Mouse (Mus musculus) liver, adult 2 months (tissue): ENCODE measurements around the gene DXBay18. TPM values are rescaled to one million over a fixed set of nuclear protein-coding genes. Genes with fewer than 3 reads are reported as not detected.
"Not testable (repeated sequence)": the region's sequence is repeated elsewhere in the genome, so short reads cannot be mapped to it uniquely, and the experiment has no call there.

Source experiments
- DNase-seq: peaks from one replicate; pipeline ENCODE4 v3.0.0-alpha.2; 2011; ENCODE audit warnings: low read depth, low spot score; ENCODE audit errors: extremely low read depth
- H3K27ac ChIP-seq: fragments of 200-500 bp; replicated peaks from 2 replicates; pipeline ENCODE4 v1.5.1; 2012; ENCODE audit warnings: low read depth, mild to moderate bottlenecking, control low read depth, inconsistent platforms, low read length; ENCODE audit not compliant: insufficient read depth
- H3K27me3 ChIP-seq: fragments of 200-500 bp; 2 replicates; pipeline ENCODE4 v1.6.1; 2012; ENCODE audit warnings: mild to moderate bottlenecking, moderate library complexity, low read length, inconsistent platforms; ENCODE audit not compliant: control insufficient read depth, insufficient read depth
- H3K36me3 ChIP-seq: fragments of 200-500 bp; 2 replicates; pipeline ENCODE4 v1.6.1; 2012; ENCODE audit warnings: low read length, inconsistent platforms; ENCODE audit not compliant: control insufficient read depth, insufficient read depth
- H3K4me1 ChIP-seq: fragments of 200-500 bp; 2 replicates; pipeline ENCODE4 v1.6.1; 2011; ENCODE audit warnings: low read length; ENCODE audit not compliant: control insufficient read depth, insufficient read depth
- H3K4me3 ChIP-seq: fragments of 200-500 bp; 2 replicates; pipeline ENCODE4 v1.5.1; 2011; ENCODE audit warnings: low read depth, mild to moderate bottlenecking, control low read depth, low read length, moderate library complexity; ENCODE audit not compliant: insufficient read depth
- H3K79me2 ChIP-seq: fragments of 200-500 bp; 2 replicates; pipeline ENCODE4 v1.6.1; 2012; ENCODE audit warnings: inconsistent platforms, mild to moderate bottlenecking, low read length, moderate library complexity; ENCODE audit not compliant: control insufficient read depth, insufficient read depth
- H3K9ac ChIP-seq: fragments of 200-500 bp; 2 replicates; pipeline ENCODE4 v1.6.1; 2012; ENCODE audit warnings: low read depth, mild to moderate bottlenecking, control low read depth, inconsistent platforms, low read length
- WGBS: fragments of 180-500 bp; shearing (Covaris S2); methylation state at CpG from one replicate; pipeline ENCODE4 v1.1.7; 2018; 5-methylcytosine and 5-hydroxymethylcytosine counted together
- polyA plus RNA-seq: library from polyadenylated mRNA; depleted of rRNA; stranded (reverse); fragments of >200 nt; gene quantifications from 2 replicates; pipeline ENCODE4 v1.2.3, GENCODE M21; 2012; rRNA removed
- total RNA-seq: library from RNA; depleted of rRNA; stranded (reverse); fragments of >200 nt; gene quantifications from 2 replicates; pipeline ENCODE4 v1.2.3, GENCODE M21; 2014; rRNA removed

Gene DXBay18
- total RNA-seq: not detected in 2 replicates
- not detected in 2 replicates for polyA plus RNA-seq

GRCm38 (mm10) chrX:73149350-73149749 is at the start of gene DXBay18:
TSS of gene DXBay18 (minus strand) at chrX:73149450.
- no CpG with 5 or more reads among the region's 7 CpGs for WGBS

GRCm38 (mm10) chrX:73191934-73192333 is 42.7 kb upstream of the DXBay18 start, which contains the start of gene Xlr3b:
TSS of gene Xlr3b (plus strand) at chrX:73192207.
- not testable (repeated sequence) for H3K4me3 ChIP-seq, H3K4me1 ChIP-seq, H3K79me2 ChIP-seq, H3K36me3 ChIP-seq, H3K27ac ChIP-seq, H3K9ac ChIP-seq, H3K27me3 ChIP-seq, DNase-seq
- 78% methylated on average over 10 of the region's 12 CpGs for WGBS

More at GRCm38 (mm10) chrX:73149350-73149749, at the start of gene DXBay18:
- not testable (repeated sequence) for H3K9ac ChIP-seq, H3K27me3 ChIP-seq, DNase-seq, H3K27ac ChIP-seq, H3K4me3 ChIP-seq, H3K4me1 ChIP-seq, H3K36me3 ChIP-seq, H3K79me2 ChIP-seq

GRCm38 (mm10) chrX:73176889-73177288 is 27.6 kb upstream of the DXBay18 start, which contains the start of gene Spin2d:
TSS of gene Spin2d (minus strand) at chrX:73176989.
- DNase-seq, H3K79me2 ChIP-seq, H3K27me3 ChIP-seq, H3K9ac ChIP-seq, H3K4me1 ChIP-seq, H3K27ac ChIP-seq, H3K36me3 ChIP-seq, H3K4me3 ChIP-seq: not testable (repeated sequence)
- WGBS: 89% methylated on average over 6 of the region's 15 CpGs

GRCm38 (mm10) chrX:73148496-73148895 is 754 bp downstream of the DXBay18 start, which contains the start of gene Xlr5b:
TSS of gene Xlr5b (plus strand) at chrX:73148796.
- not testable (repeated sequence) for H3K36me3 ChIP-seq, H3K79me2 ChIP-seq, H3K4me1 ChIP-seq, H3K9ac ChIP-seq, H3K4me3 ChIP-seq, H3K27me3 ChIP-seq, H3K27ac ChIP-seq, DNase-seq
- no CpG with 5 or more reads among the region's 20 CpGs for WGBS

GRCm38 (mm10) chrX:73143218-73143618 is 6.0 kb downstream of the DXBay18 start:
- H3K4me1 ChIP-seq, H3K9ac ChIP-seq, DNase-seq, H3K27me3 ChIP-seq, H3K79me2 ChIP-seq, H3K4me3 ChIP-seq, H3K36me3 ChIP-seq, H3K27ac ChIP-seq: not testable (repeated sequence)
- WGBS: no CpG with 5 or more reads among the region's 7 CpGs

GRCm38 (mm10) chrX:73122859-73123829 is 26.1 kb downstream of the DXBay18 start:
- not testable (repeated sequence) for DNase-seq, H3K4me3 ChIP-seq, H3K9ac ChIP-seq, H3K4me1 ChIP-seq, H3K36me3 ChIP-seq, H3K79me2 ChIP-seq, H3K27ac ChIP-seq, H3K27me3 ChIP-seq
- WGBS: no CpG with 5 or more reads among the region's 12 CpGs

GRCm38 (mm10) chrX:73116747-73117146 is 32.5 kb downstream of the DXBay18 start, which contains the start of gene Gm14685:
TSS of gene Gm14685 (plus strand) at chrX:73117047.
- H3K27me3 ChIP-seq, H3K9ac ChIP-seq, H3K4me3 ChIP-seq, H3K4me1 ChIP-seq, H3K36me3 ChIP-seq, H3K79me2 ChIP-seq, DNase-seq, H3K27ac ChIP-seq: not testable (repeated sequence)
- WGBS: no CpG with 5 or more reads among the region's 7 CpGs

GRCm38 (mm10) chrX:73096941-73097508 is 52.2 kb downstream of the DXBay18 start, which contains the start of gene Xlr3a:
TSS of gene Xlr3a (minus strand) at chrX:73097095.
- not testable (repeated sequence) for H3K27me3 ChIP-seq, H3K36me3 ChIP-seq, H3K4me3 ChIP-seq, H3K79me2 ChIP-seq, H3K9ac ChIP-seq, H3K4me1 ChIP-seq, H3K27ac ChIP-seq
- WGBS: 65% methylated on average over 13 of the region's 13 CpGs
- peak; percentile 55 for DNase-seq
